Mouse (Mus musculus) G1E (cell line): ENCODE measurements at regions not wholly inside any gene's neighbourhood (a gene's known extent, or its start where the extent isn't known, plus 50 kb on each side); places are given as distances from the start of the nearest gene placed in this dataset.

ENCODE experiments used
- ATAC-seq: 2 replicates; pipeline ENCODE4 v1.8.0; 2016; ENCODE audit warnings: mild to moderate bottlenecking; ENCODE audit not compliant: insufficient number of reproducible peaks, poor library complexity, low FRiP score, severe bottlenecking; ENCODE audit errors: extremely low read depth
- DNase-seq: peaks from one replicate; pipeline ENCODE4 v3.0.0; 2012; ENCODE audit warnings: low spot score
- H3K27me3 ChIP-seq: 2 replicates; pipeline ENCODE4 v1.6.1; 2012; ENCODE audit warnings: mild to moderate bottlenecking, low read length, inconsistent platforms; ENCODE audit not compliant: insufficient read depth
- H3K36me3 ChIP-seq: replicated peaks from 2 replicates; pipeline ENCODE3; 2012; ENCODE audit warnings: mild to moderate bottlenecking, inconsistent platforms
- H3K4me1 ChIP-seq: 2 replicates; pipeline ENCODE4 v1.6.1; 2012; ENCODE audit warnings: low read depth, low read length, inconsistent platforms, mixed read lengths; ENCODE audit not compliant: insufficient read depth
- H3K4me3 ChIP-seq: 2 replicates; pipeline ENCODE4 v1.5.1; 2012; ENCODE audit warnings: low read depth, mild to moderate bottlenecking, inconsistent platforms, low read length, moderate library complexity, mixed read lengths
- H3K9me3 ChIP-seq: replicated peaks from 2 replicates; pipeline ENCODE4 v1.6.1; 2012; ENCODE audit warnings: inconsistent platforms
- CTCF ChIP-seq: IDR thresholded peaks from 2 replicates; pipeline ENCODE4 v1.5.1; 2012; ENCODE audit warnings: low read depth, low read length, inconsistent platforms, mixed read lengths
- GATA1 ChIP-seq: IDR thresholded peaks from 2 replicates; pipeline ENCODE4 v1.6.1; 2012; ENCODE audit warnings: borderline replicate concordance, low read length, inconsistent platforms, mixed read lengths
- GATA2 ChIP-seq: IDR thresholded peaks from 2 replicates; pipeline ENCODE4 v1.6.1; 2012; ENCODE audit warnings: low read depth, low read length, inconsistent platforms, borderline replicate concordance
- POLR2AphosphoS5 ChIP-seq: IDR thresholded peaks from 2 replicates; pipeline ENCODE4 v1.6.1; 2012; ENCODE audit warnings: low read depth, low read length, inconsistent platforms; ENCODE audit not compliant: insufficient replicate concordance
- TAL1 ChIP-seq: conservative IDR thresholded peaks from 2 replicates; pipeline ENCODE4 v1.6.1; 2012; ENCODE audit warnings: low read depth, low read length, inconsistent platforms, mixed read lengths

GRCm38 (mm10) chr4:106017065-106017646 is 227.5 kb downstream of the Gm12728 start:
- TF ChIP-seq GATA2 (no peak), TAL1 (no peak), GATA1 (no peak), POLR2AphosphoS5 (no peak), CTCF (no peak)
- H3K27me3 ChIP-seq, result no peaks in the 10 kb centered on the region
- no peaks in the 10 kb centered on the region for H3K36me3 ChIP-seq
- peaks cover 65% of the 10 kb centered on the region for H3K9me3 ChIP-seq
- no peaks in the 10 kb centered on the region for H3K4me1 ChIP-seq
- DNase-seq (no peak), ATAC-seq (no peak)
- no peak overlapping the region for H3K4me3 ChIP-seq

- H3K9me3 ChIP-seq, result peaks cover 72% of the 10 kb centered on the region
- ATAC-seq (no peak), DNase-seq (no peak)
- H3K4me3 ChIP-seq, result no peak overlapping the region
- H3K36me3 ChIP-seq, result no peaks in the 10 kb centered on the region
- H3K4me1 ChIP-seq, result no peaks in the 10 kb centered on the region
- no peaks in the 10 kb centered on the region for H3K27me3 ChIP-seq
- TF ChIP-seq GATA2, result no peak
- no peak for TF ChIP-seq GATA1
- TF ChIP-seq POLR2AphosphoS5, result no peak
- TF ChIP-seq TAL1, result no peak
- TF ChIP-seq CTCF, result no peak
These were observed 229.3 kb downstream of the Gm12728 start for GRCm38 (mm10) chr4:106018936-106019335.

DNA sequence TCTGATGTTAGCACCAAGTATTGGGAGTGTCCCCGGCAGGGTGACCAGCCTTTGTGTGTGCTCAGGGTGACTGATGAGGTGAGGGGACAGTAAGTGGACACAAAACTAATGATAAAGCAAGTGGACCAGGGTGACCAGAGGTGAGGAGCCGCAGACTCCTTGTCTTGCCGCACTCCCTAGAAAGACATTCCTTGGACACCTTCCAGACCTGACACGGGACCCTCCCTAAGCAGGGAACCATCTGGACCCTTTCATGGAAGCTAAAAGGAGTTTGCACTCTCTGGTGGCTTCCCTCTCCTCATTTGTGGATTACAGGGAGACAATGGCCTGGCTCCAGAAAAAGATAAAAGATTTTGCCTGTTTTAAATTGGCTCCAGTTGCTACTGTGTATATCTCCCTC is 230.7 kb downstream of the Gm12728 start:
- TF ChIP-seq TAL1, result no peak
- no peak for TF ChIP-seq GATA1
- TF ChIP-seq GATA2, result no peak
- no peak for TF ChIP-seq CTCF
- no peak for TF ChIP-seq POLR2AphosphoS5

GRCm38 (mm10) chr4:106024591-106024990 is 234.9 kb downstream of the Gm12728 start:
- DNase-seq (no peak), ATAC-seq (no peak)
- TF ChIP-seq GATA2 (no peak), POLR2AphosphoS5 (no peak), TAL1 (no peak), GATA1 (no peak), CTCF (no peak)
- no peaks in the 10 kb centered on the region for H3K36me3 ChIP-seq
- peaks cover 71% of the 10 kb centered on the region for H3K9me3 ChIP-seq
- H3K4me1 ChIP-seq, result no peaks in the 10 kb centered on the region
- H3K4me3 ChIP-seq, result no peak overlapping the region
- no peaks in the 10 kb centered on the region for H3K27me3 ChIP-seq

More for the DNA sequence above, 230.7 kb downstream of the Gm12728 start:
- H3K36me3 ChIP-seq, result no peaks in the 10 kb centered on the region
- ATAC-seq (no peak), DNase-seq (no peak)
- H3K27me3 ChIP-seq, result no peaks in the 10 kb centered on the region
- no peaks in the 10 kb centered on the region for H3K4me1 ChIP-seq
- peaks cover 69% of the 10 kb centered on the region for H3K9me3 ChIP-seq
- no peak overlapping the region for H3K4me3 ChIP-seq

GRCm38 (mm10) chr4:106025966-106026637 is 236.4 kb downstream of the Gm12728 start:
- ATAC-seq, result no peak
- no peaks in the 10 kb centered on the region for H3K27me3 ChIP-seq

DNA sequence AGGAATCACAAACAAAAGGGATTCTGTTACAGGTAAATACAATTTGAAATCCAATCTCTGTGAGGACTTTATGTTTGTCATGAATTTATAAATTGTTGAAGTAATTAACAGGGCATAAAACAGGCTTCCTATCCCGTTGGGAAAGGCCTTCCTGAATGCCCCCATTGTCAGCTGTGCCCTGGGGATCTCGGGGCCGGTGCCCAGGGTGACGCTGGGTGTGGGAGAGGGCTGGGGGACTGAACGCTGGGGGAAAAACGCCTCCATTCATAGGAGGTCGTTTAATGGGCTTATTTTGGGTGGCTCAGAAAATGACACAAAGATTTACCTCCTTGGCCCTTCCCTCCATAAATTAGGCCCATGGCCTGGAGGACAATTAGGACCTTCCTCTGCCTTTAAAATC is 250.7 kb downstream of the Gm12728 start:
- H3K36me3 ChIP-seq, result no peaks in the 10 kb centered on the region
- no peaks in the 10 kb centered on the region for H3K4me1 ChIP-seq

More at GRCm38 (mm10) chr4:106025966-106026637, 236.4 kb downstream of the Gm12728 start:
- H3K9me3 ChIP-seq, result peaks cover 62% of the 10 kb centered on the region
- TF ChIP-seq GATA1 (no peak), GATA2 (no peak), TAL1 (no peak), POLR2AphosphoS5 (no peak), CTCF (no peak)
- no peaks in the 10 kb centered on the region for H3K4me1 ChIP-seq
- no peak overlapping the region for H3K4me3 ChIP-seq
- no peak for DNase-seq
- no peaks in the 10 kb centered on the region for H3K36me3 ChIP-seq

More for the DNA sequence above, 250.7 kb downstream of the Gm12728 start:
- Histone ChIP-seq H3K4me3 (no peak overlapping the region), H3K9me3 (peaks cover 42% of the 10 kb centered on the region), H3K27me3 (no peaks in the 10 kb centered on the region)
- DNase-seq (no peak), ATAC-seq (no peak)
- no peak for TF ChIP-seq TAL1
- TF ChIP-seq CTCF, result no peak
- no peak for TF ChIP-seq GATA2
- no peak for TF ChIP-seq GATA1
- TF ChIP-seq POLR2AphosphoS5, result no peak
